Mouse (Mus musculus) neural tube, embryonic 11.5 days (tissue): ENCODE results near the gene Slc39a11. TPM values are rescaled to one million over a fixed set of nuclear protein-coding genes. Genes with fewer than 3 reads are reported as not detected.
"Not testable (repeated sequence)": the region's sequence is repeated elsewhere in the genome, so short reads cannot be mapped to it uniquely, and the experiment has no call there.

ENCODE experiments used
- ATAC-seq: fragments of 200-750 bp; cut with Nextera tagmentation; 2 replicates; pipeline ENCODE4 v1.8.0; 2017; ENCODE audit warnings: moderate number of reproducible peaks, mild to moderate bottlenecking, moderate TSS enrichment, moderate library complexity; ENCODE audit not compliant: insufficient read depth, low FRiP score, low TSS enrichment
- DNase-seq: peaks from one replicate; pipeline ENCODE4 v3.0.0-alpha.2; 2015; ENCODE audit warnings: low spot score
- H3K27ac ChIP-seq: fragments of 300-500 bp; sonication (generic); 2 replicates; pipeline ENCODE4 v1.5.1; 2014; ENCODE audit warnings: low read depth, mild to moderate bottlenecking, low read length
- H3K27me3 ChIP-seq: fragments of 300-500 bp; sonication (generic); 2 replicates; pipeline ENCODE4 v1.6.1; 2014; ENCODE audit warnings: mild to moderate bottlenecking, low read length, mixed read lengths; ENCODE audit not compliant: control insufficient read depth, insufficient read depth
- H3K36me3 ChIP-seq: fragments of 300-500 bp; sonication (generic); 2 replicates; pipeline ENCODE4 v1.6.1; 2014; ENCODE audit warnings: mild to moderate bottlenecking, low read length, moderate library complexity, mixed read lengths; ENCODE audit not compliant: control insufficient read depth, insufficient read depth
- H3K4me1 ChIP-seq: fragments of 300-500 bp; sonication (generic); 2 replicates; pipeline ENCODE4 v1.6.1; 2014; ENCODE audit warnings: low read length, mixed read lengths; ENCODE audit not compliant: control insufficient read depth, insufficient read depth
- H3K4me2 ChIP-seq: fragments of 300-500 bp; sonication (generic); 2 replicates; pipeline ENCODE4 v1.6.1; 2014; ENCODE audit warnings: low read depth, mild to moderate bottlenecking, moderate library complexity
- H3K4me3 ChIP-seq: fragments of 300-500 bp; sonication (generic); 2 replicates; pipeline ENCODE4 v1.5.1; 2014; ENCODE audit warnings: low read depth, low read length
- H3K9ac ChIP-seq: fragments of 300-500 bp; sonication (generic); 2 replicates; pipeline ENCODE4 v1.6.1; 2014; ENCODE audit warnings: mild to moderate bottlenecking, low read length
- H3K9me3 ChIP-seq: fragments of 300-500 bp; sonication (generic); 2 replicates; pipeline ENCODE4 v1.6.1; 2016; ENCODE audit warnings: low read length; ENCODE audit not compliant: control insufficient read depth
- WGBS: fragments of 180-500 bp; shearing (Covaris S2); extraction: QIAGEN DNeasy Blood & Tissue Kit; methylation state at CpG from one replicate; pipeline ENCODE4 v1.1.7; 2014; 5-methylcytosine and 5-hydroxymethylcytosine counted together
- polyA plus RNA-seq: library from polyadenylated mRNA; unstranded; fragments of >200 nt; fragmentation: Nextera tagmentation; extraction: Ambion mirVana; gene quantifications from 2 replicates; pipeline ENCODE4 v1.2.1, GENCODE M21; 2014

The Slc39a11 gene
- polyA plus RNA-seq, 1 experiment from 2014 or later, result 20.1 TPM

DNA sequence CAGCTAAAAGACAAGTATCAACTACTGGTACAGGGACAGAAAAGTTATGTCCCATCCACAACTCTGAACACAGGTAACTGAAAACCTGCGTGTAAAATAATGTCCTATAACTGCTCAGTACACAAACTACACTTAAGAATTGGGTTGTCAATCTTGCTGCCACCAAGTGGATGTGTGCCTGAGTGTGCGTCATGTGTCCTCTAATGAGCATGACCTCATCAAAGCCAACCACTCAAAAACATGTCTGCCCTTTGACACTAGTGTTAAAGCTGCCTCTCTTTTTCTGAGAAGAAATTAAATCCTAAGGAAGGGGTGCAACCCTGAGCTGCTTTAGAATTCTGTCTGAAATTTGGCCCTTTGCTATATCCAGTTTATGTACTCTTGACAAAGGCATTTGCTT is 14.4 kb upstream of the Slc39a11 start:
- H3K4me1 ChIP-seq, result no peaks in the 10 kb centered on the region
- H3K36me3 ChIP-seq, result peaks cover 9% of the 10 kb centered on the region
- WGBS, result 70% methylated on average over 2 of the region's 2 CpGs
- ATAC-seq (no peak), DNase-seq (no peak)
- H3K9me3 ChIP-seq, result no peaks in the 10 kb centered on the region
- no peak overlapping the region for H3K27ac ChIP-seq
- no peak overlapping the region for H3K4me3 ChIP-seq
- H3K4me2 ChIP-seq, result no peak overlapping the region
- no peaks in the 10 kb centered on the region for H3K27me3 ChIP-seq
- no peak overlapping the region for H3K9ac ChIP-seq

- 93% methylated on average over 18 of the region's 18 CpGs for WGBS
- no peak overlapping the region for H3K4me2 ChIP-seq
- H3K9ac ChIP-seq, result no peak overlapping the region
- ATAC-seq (no peak), DNase-seq (no peak)
- H3K27ac ChIP-seq, result no peak overlapping the region
- H3K27me3 ChIP-seq, result no peaks in the 10 kb centered on the region
- H3K4me3 ChIP-seq, result no peak overlapping the region
- peaks cover 15% of the 10 kb centered on the region for H3K36me3 ChIP-seq
- no peaks in the 10 kb centered on the region for H3K4me1 ChIP-seq
- H3K9me3 ChIP-seq, result no peaks in the 10 kb centered on the region
Observed at GRCm38 (mm10) chr11:113661835-113662351, 12.0 kb upstream of the Slc39a11 start.

GRCm38 (mm10) chr11:113660940-113661339 is 11.1 kb upstream of the Slc39a11 start:
- Histone ChIP-seq H3K27ac (no peak overlapping the region), H3K27me3 (no peaks in the 10 kb centered on the region), H3K4me2 (no peak overlapping the region), H3K4me1 (no peaks in the 10 kb centered on the region), H3K4me3 (no peak overlapping the region), H3K9ac (no peak overlapping the region), H3K9me3 (no peaks in the 10 kb centered on the region), H3K36me3 (peaks cover 16% of the 10 kb centered on the region)
- ATAC-seq, result no peak
- 95% methylated on average over 11 of the region's 11 CpGs for whole genome bisulfite sequencing
- DNase-seq, result no peak

GRCm38 (mm10) chr11:113660213-113660612 is 10.3 kb upstream of the Slc39a11 start:
- not testable (repeated sequence) for H3K27me3 ChIP-seq, H3K4me2 ChIP-seq, H3K4me1 ChIP-seq, DNase-seq, H3K4me3 ChIP-seq, H3K9me3 ChIP-seq, H3K27ac ChIP-seq, ATAC-seq, H3K9ac ChIP-seq
- 97% methylated on average over 3 of the region's 3 CpGs for WGBS
- H3K36me3 ChIP-seq, result peaks cover 19% of the 10 kb centered on the region

DNA sequence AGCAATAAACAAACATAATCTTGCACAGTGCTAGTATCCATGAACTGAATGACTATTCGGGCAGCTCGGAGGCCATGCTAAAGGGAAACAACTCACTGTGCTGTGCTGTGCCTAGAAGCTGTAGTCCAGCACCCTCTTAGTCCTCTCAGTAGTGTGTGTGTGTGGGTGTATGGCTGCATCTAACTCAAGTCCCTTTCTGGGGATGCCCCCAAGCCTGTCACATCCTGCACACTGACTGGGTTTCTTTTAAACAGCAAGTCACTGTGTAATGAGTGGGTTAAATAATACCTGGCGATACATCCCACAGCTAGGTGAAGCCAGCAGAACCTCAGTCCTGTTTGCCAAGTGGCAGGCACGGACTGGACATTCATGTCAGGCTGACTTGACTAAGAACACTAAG is 8.9 kb upstream of the Slc39a11 start:
- H3K4me3 ChIP-seq, result no peak overlapping the region
- no peak for DNase-seq
- H3K27me3 ChIP-seq, result no peaks in the 10 kb centered on the region
- 86% methylated on average over 4 of the region's 4 CpGs for WGBS
- H3K27ac ChIP-seq, result no peak overlapping the region
- no peak for ATAC-seq
- H3K4me2 ChIP-seq, result no peak overlapping the region
- H3K9me3 ChIP-seq, result no peaks in the 10 kb centered on the region
- H3K9ac ChIP-seq, result no peak overlapping the region
- peaks cover 21% of the 10 kb centered on the region for H3K36me3 ChIP-seq
- H3K4me1 ChIP-seq, result no peaks in the 10 kb centered on the region

GRCm38 (mm10) chr11:113658319-113658718 is 8.4 kb upstream of the Slc39a11 start:
- DNase-seq, result no peak
- H3K27ac ChIP-seq, result no peak overlapping the region

DNA sequence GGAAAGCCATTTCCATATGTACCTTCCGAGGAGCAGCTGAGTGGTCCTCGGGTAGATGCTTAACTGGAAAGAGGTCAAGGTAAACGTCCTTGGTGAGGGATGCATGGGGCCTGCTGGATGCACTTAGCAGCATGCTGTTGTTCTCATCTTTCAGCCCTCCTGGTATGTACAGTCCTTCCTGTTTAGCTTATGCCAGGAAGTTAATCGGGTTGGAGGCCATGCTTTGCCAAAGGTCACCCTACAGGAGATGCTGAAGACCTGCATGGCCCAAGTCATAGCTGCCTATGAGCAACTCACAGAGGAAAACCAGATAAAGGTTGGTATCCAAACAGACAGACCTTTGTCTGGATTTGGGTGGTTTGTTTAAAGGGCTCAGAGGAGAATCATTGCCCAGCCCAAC is 7.3 kb upstream of the Slc39a11 start:
- Histone ChIP-seq H3K4me2 (no peak overlapping the region), H3K36me3 (peaks cover 20% of the 10 kb centered on the region)

More at GRCm38 (mm10) chr11:113658319-113658718, 8.4 kb upstream of the Slc39a11 start:
- no peaks in the 10 kb centered on the region for H3K4me1 ChIP-seq
- no peak for ATAC-seq
- no peak overlapping the region for H3K9ac ChIP-seq
- H3K36me3 ChIP-seq, result peaks cover 22% of the 10 kb centered on the region
- H3K4me3 ChIP-seq, result no peak overlapping the region
- H3K9me3 ChIP-seq, result no peaks in the 10 kb centered on the region
- 89% methylated on average over 8 of the region's 8 CpGs for WGBS
- H3K4me2 ChIP-seq, result no peak overlapping the region
- H3K27me3 ChIP-seq, result no peaks in the 10 kb centered on the region

GRCm38 (mm10) chr11:113656511-113656932 is 6.6 kb upstream of the Slc39a11 start:
- Histone ChIP-seq H3K9ac (no peak overlapping the region), H3K27me3 (no peaks in the 10 kb centered on the region), H3K4me2 (no peak overlapping the region), H3K4me1 (peaks cover 2% of the 10 kb centered on the region; the same call in 1 of the 2 replicates), H3K4me3 (no peak overlapping the region), H3K27ac (no peak overlapping the region), H3K36me3 (peaks cover 17% of the 10 kb centered on the region), H3K9me3 (no peaks in the 10 kb centered on the region)
- DNase-seq (no peak), ATAC-seq (no peak)
- 91% methylated on average over 8 of the region's 8 CpGs for WGBS

More for the DNA sequence above, 7.3 kb upstream of the Slc39a11 start:
- Histone ChIP-seq H3K9me3 (no peaks in the 10 kb centered on the region), H3K4me3 (no peak overlapping the region), H3K9ac (no peak overlapping the region), H3K4me1 (no peaks in the 10 kb centered on the region), H3K27me3 (no peaks in the 10 kb centered on the region), H3K27ac (no peak overlapping the region)
- 76% methylated on average over 4 of the region's 4 CpGs for WGBS
- ATAC-seq, result no peak
- no peak for DNase-seq

DNA sequence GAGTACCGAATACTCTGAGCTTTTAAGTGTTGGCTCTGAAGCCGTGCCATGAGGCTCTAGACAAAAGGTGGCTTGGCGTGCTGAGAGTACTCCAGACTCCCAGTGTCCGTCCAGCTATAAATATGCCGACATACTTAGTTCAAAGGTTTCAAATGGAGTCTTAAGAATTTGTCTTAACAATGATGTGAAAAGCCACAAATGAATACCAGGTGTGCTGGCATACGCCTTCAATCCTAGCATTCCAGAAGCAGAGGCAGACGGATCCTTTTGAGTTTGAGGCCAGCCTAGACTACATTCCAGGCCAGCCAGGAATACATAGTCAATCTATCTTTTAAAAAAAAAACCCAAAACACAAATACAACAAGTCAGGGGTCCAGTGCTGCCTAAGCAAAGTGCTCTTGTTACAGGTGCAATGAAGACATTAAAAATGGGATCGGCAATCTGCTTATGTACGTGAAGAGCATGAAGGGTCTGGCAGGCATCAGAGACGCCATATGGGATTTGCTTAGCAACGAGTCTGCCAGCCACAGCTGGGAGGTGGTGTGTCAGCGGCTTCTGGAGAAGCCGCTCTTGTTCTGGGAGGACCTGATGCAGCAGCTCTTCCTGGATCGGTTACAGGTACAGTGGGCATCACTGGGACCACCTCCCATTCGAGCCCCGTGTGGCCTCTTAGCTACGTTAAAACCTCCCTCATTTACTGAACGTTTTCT is 4.8 kb upstream of the Slc39a11 start:
- Histone ChIP-seq H3K36me3 (peaks cover 13% of the 10 kb centered on the region), H3K4me3 (no peak overlapping the region), H3K27ac (no peak overlapping the region), H3K4me1 (peaks cover 10% of the 10 kb centered on the region), H3K9ac (no peak overlapping the region), H3K9me3 (no peaks in the 10 kb centered on the region), H3K4me2 (no peak overlapping the region), H3K27me3 (no peaks in the 10 kb centered on the region)
- no peak for ATAC-seq
- 76% methylated on average over 18 of the region's 18 CpGs for WGBS
- no peak for DNase-seq
